Mouse (Mus musculus): ENCODE results near the gene Dnah2. TPM values are rescaled to one million over a fixed set of nuclear protein-coding genes. Genes with fewer than 3 reads are reported as not detected.
A peak's percentile ranks its signal among the peaks of the same experiment; 100 is the strongest.

Dnah2 gene
- polyA plus RNA-seq, 1 experiment from 2014 or later: 8.7 TPM

- no peak overlapping the region for H3K27ac ChIP-seq (ENCODE audit: low read depth, low read length)
- 84% methylated on average over 12 of the region's 12 CpGs for WGBS
- H3K36me3 ChIP-seq (ENCODE audit: control insufficient read depth, insufficient read depth): peaks cover 71% of the 10 kb centered on the region
- H3K9me3 ChIP-seq (ENCODE audit: control insufficient read depth): no peaks in the 10 kb centered on the region
- no peaks in the 10 kb centered on the region for H3K27me3 ChIP-seq (replicated peaks; ENCODE audit: control insufficient read depth, insufficient read depth, low read length)
- H3K4me1 ChIP-seq (replicated peaks; ENCODE audit: control insufficient read depth, insufficient read depth, low read length): no peaks in the 10 kb centered on the region
- H3K9ac ChIP-seq (ENCODE audit: low read depth, low read length): no peak overlapping the region
- no peak for ATAC-seq
- no peak overlapping the region for H3K4me3 ChIP-seq (ENCODE audit: low read depth, low read length)
- no peak for TF ChIP-seq CTCF (IDR thresholded peaks at IDR 0.05; ENCODE audit: low read depth)
- no peak overlapping the region for H3K4me2 ChIP-seq (replicated peaks; ENCODE audit: low read depth)
Measured at GRCm38 (mm10) chr11:69401987-69402386, 146.9 kb downstream of the Dnah2 start.

GRCm38 (mm10) chr11:69401210-69401637 is 147.7 kb downstream of the Dnah2 start:
- TF ChIP-seq CTCF (IDR thresholded peaks at IDR 0.05; ENCODE audit: low read depth): peak; percentile 99
- Histone ChIP-seq H3K9ac (ENCODE audit: low read depth, low read length) (no peak overlapping the region), H3K27ac (ENCODE audit: low read depth, low read length) (peak overlapping the region; percentile 28; the same call in 1 of the 2 replicates), H3K27me3 (replicated peaks; ENCODE audit: control insufficient read depth, insufficient read depth, low read length) (no peaks in the 10 kb centered on the region), H3K4me3 (ENCODE audit: low read depth, low read length) (no peak overlapping the region), H3K4me1 (replicated peaks; ENCODE audit: control insufficient read depth, insufficient read depth, low read length) (0 out of 2 replicates have a peak, but pooled peaks cover 5% of the 10 kb centered on the region), H3K9me3 (ENCODE audit: control insufficient read depth) (no peaks in the 10 kb centered on the region), H3K36me3 (ENCODE audit: control insufficient read depth, insufficient read depth) (peaks cover 63% of the 10 kb centered on the region), H3K4me2 (replicated peaks; ENCODE audit: low read depth) (0 out of 2 replicates have a peak overlapping the region, but pooled peaks have one; percentile 17)
- 10% methylated on average over 22 of the region's 22 CpGs for WGBS
- ATAC-seq: peak; percentile 82

GRCm38 (mm10) chr11:69400083-69400850 is 148.6 kb downstream of the Dnah2 start:
- peaks cover 54% of the 10 kb centered on the region for H3K36me3 ChIP-seq (ENCODE audit: control insufficient read depth, insufficient read depth)
- no peaks in the 10 kb centered on the region for H3K9me3 ChIP-seq (ENCODE audit: control insufficient read depth)
- H3K4me1 ChIP-seq (replicated peaks; ENCODE audit: control insufficient read depth, insufficient read depth, low read length): 0 out of 2 replicates have a peak, but pooled peaks cover 5% of the 10 kb centered on the region
- 0 out of 2 replicates have a peak overlapping the region, but pooled peaks have one; percentile 3 for H3K4me2 ChIP-seq (replicated peaks; ENCODE audit: low read depth)
- H3K9ac ChIP-seq (ENCODE audit: low read depth, low read length): no peak overlapping the region
- WGBS: 81% methylated on average over 25 of the region's 25 CpGs
- H3K27ac ChIP-seq (ENCODE audit: low read depth, low read length): 0 out of 2 replicates have a peak overlapping the region, but pooled peaks have one; percentile 41
- TF ChIP-seq CTCF (IDR thresholded peaks at IDR 0.05; ENCODE audit: low read depth): no peak
- no peak for ATAC-seq
- H3K4me3 ChIP-seq (ENCODE audit: low read depth, low read length): no peak overlapping the region
- no peaks in the 10 kb centered on the region for H3K27me3 ChIP-seq (replicated peaks; ENCODE audit: control insufficient read depth, insufficient read depth, low read length)

- H3K4me3 ChIP-seq (ENCODE audit: low read depth, low read length): no peak overlapping the region
- H3K9me3 ChIP-seq (ENCODE audit: control insufficient read depth): no peaks in the 10 kb centered on the region
- 60% methylated on average over 65 of the region's 66 CpGs for WGBS
- H3K27ac ChIP-seq (ENCODE audit: low read depth, low read length): 0 out of 2 replicates have a peak overlapping the region, but pooled peaks have one; percentile 41
- H3K4me1 ChIP-seq (replicated peaks; ENCODE audit: control insufficient read depth, insufficient read depth, low read length): 0 out of 2 replicates have a peak, but pooled peaks cover 5% of the 10 kb centered on the region
- no peak overlapping the region for H3K9ac ChIP-seq (ENCODE audit: low read depth, low read length)
- no peak for ATAC-seq
- no peak for TF ChIP-seq CTCF (IDR thresholded peaks at IDR 0.05; ENCODE audit: low read depth)
- H3K27me3 ChIP-seq (replicated peaks; ENCODE audit: control insufficient read depth, insufficient read depth, low read length): no peaks in the 10 kb centered on the region
- 0 out of 2 replicates have a peak overlapping the region, but pooled peaks have one; percentile 21 for H3K4me2 ChIP-seq (replicated peaks; ENCODE audit: low read depth)
- peaks cover 45% of the 10 kb centered on the region for H3K36me3 ChIP-seq (ENCODE audit: control insufficient read depth, insufficient read depth)
Measured at GRCm38 (mm10) chr11:69399201-69400082, 149.5 kb downstream of the Dnah2 start.

- H3K27ac ChIP-seq (ENCODE audit: low read depth, low read length): peak overlapping the region; percentile 23
- 50% methylated on average over 21 of the region's 21 CpGs for WGBS
- no peak for ATAC-seq
- TF ChIP-seq CTCF (IDR thresholded peaks at IDR 0.05; ENCODE audit: low read depth): no peak
- H3K36me3 ChIP-seq (ENCODE audit: control insufficient read depth, insufficient read depth): peaks cover 37% of the 10 kb centered on the region
- H3K4me1 ChIP-seq (replicated peaks; ENCODE audit: control insufficient read depth, insufficient read depth, low read length): 0 out of 2 replicates have a peak, but pooled peaks cover 5% of the 10 kb centered on the region
- no peak overlapping the region for H3K4me3 ChIP-seq (ENCODE audit: low read depth, low read length)
- H3K4me2 ChIP-seq (replicated peaks; ENCODE audit: low read depth): peak overlapping the region; percentile 76; the same call in 1 of the 2 replicates
- H3K9me3 ChIP-seq (ENCODE audit: control insufficient read depth): no peaks in the 10 kb centered on the region
- H3K27me3 ChIP-seq (replicated peaks; ENCODE audit: control insufficient read depth, insufficient read depth, low read length): no peaks in the 10 kb centered on the region
- H3K9ac ChIP-seq (ENCODE audit: low read depth, low read length): no peak overlapping the region
Measured at GRCm38 (mm10) chr11:69398486-69399200, 150.3 kb downstream of the Dnah2 start.
